Mouse (Mus musculus) gastrocnemius, postnatal 10 days (tissue): ENCODE data around the gene Taar2. TPM values are rescaled to one million over a fixed set of nuclear protein-coding genes. Genes with fewer than 3 reads are reported as not detected.

Experiments used
- DNase-seq: peaks from one replicate; pipeline ENCODE4 v3.0.0; 2021; ENCODE audit warnings: mixed read lengths
- long read RNA-seq, 2 experiments: library from polyadenylated mRNA; stranded (forward); transcript quantifications; one replicate each; pipeline ENCODE4 v2.0.0; 2021
- total RNA-seq, 2 experiments: library from RNA; stranded (reverse); gene quantifications; 2 replicates each; pipeline ENCODE4 v1.2.3; 2021

The Taar2 gene
- total RNA-seq = not detected
- long read RNA-seq, experiment 1 = 0 reads
- long read RNA-seq, experiment 2 = 0 reads

GRCm38 (mm10) chr10:23938312-23938711 is at the start of gene Taar2:
Gene Taar2 (plus strand): TSS chr10:23938572.
- no peak for DNase-seq

DNA sequence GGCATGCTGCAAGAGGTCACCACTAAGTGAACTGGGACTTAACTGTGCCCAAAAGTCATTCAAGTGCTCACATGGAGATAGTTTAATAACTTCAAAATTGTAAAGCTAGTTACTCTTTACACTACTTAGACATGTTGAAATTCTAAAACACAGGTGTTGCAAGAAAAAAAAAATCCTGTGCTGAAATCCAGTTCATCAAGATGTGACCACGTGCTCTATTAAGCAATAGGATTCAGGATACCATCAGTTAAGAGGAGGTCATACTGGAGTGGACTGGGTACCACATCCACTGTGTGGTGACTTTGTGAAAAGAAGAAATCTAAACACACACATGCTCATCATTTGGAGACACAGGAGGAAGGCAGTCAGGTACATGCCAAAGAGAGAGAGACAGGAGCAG is 45.4 kb upstream of the Taar2 start:
- no peak for DNase-seq

GRCm38 (mm10) chr10:23894601-23895349 is 43.6 kb upstream of the Taar2 start, which contains the start of gene Vnn1:
Gene Vnn1 (plus strand): TSS chr10:23894688.
- DNase-seq = no peak

- DNase-seq = no peak
Observed at GRCm38 (mm10) chr10:23895376-23895775, 43.0 kb upstream of the Taar2 start.

- no peak for DNase-seq
Observed at GRCm38 (mm10) chr10:23901119-23901518, 37.3 kb upstream of the Taar2 start.

- no peak for DNase-seq
Observed at GRCm38 (mm10) chr10:23905661-23906060, 32.7 kb upstream of the Taar2 start.

- no peak for DNase-seq
Observed at GRCm38 (mm10) chr10:23920056-23920455, 18.3 kb upstream of the Taar2 start, which contains the start of gene Taar1. Gene Taar1 (plus strand): TSS chr10:23920356.

DNA sequence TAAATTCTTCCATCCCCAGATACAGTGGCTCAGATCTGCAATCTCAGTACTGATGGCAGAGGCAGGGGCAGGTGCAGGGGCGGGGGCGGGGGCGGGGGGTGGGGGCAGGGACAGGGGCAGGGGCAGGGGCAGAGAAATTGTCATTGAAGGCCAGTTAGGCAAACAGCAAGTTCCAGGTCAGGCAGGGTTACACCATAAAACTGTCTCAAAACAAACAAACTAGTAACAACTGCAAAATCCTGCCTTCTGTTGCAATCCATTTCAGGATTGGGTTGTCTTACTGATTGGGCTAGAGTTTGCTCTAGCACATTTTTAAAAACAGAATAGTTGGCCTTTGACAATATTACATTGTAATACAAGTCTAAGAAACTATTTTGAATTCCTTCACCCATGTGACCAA is 15.9 kb upstream of the Taar2 start:
- DNase-seq = no peak

DNA sequence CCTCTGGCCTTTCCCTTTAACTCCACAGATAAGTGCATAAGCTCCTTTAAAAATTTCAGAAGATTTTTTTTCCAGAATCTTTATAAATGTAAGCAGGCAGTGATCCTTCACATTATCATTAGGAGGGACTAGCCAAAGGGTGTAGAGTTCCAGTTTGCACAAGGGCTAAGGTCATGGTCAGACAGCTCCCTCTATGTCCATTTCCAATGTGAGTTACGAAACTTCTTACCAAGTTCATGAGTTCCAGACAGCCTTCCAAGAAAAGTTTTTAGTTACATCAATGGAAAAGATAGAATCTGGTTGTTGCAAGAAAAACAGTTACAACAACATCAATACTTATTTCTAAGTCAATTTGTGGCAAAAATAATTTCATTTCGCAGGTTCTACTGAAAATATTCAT is 14.4 kb upstream of the Taar2 start:
- no peak for DNase-seq

DNA sequence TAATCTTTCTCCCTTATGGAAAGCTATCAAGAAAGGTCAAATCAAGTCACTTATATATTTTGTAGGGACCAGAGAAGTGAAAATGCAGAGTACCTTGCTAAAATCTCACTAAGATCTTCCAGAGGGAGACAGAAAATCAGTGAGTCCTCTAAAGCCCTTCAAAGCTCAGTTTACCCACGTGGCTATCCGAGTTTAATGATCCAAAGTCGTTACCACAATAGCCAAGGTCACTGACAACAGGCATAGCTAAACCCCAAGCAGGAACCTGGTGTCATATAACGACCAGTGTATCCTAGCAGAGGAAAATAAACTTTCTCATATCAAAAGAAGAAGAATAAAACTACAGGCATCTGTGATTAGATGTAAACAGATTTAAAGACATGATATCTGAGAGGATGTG is 759 bp upstream of the Taar2 start:
- no peak for DNase-seq

GRCm38 (mm10) chr10:23942465-23942864 is 4.1 kb downstream of the Taar2 start:
- DNase-seq = no peak

DNA sequence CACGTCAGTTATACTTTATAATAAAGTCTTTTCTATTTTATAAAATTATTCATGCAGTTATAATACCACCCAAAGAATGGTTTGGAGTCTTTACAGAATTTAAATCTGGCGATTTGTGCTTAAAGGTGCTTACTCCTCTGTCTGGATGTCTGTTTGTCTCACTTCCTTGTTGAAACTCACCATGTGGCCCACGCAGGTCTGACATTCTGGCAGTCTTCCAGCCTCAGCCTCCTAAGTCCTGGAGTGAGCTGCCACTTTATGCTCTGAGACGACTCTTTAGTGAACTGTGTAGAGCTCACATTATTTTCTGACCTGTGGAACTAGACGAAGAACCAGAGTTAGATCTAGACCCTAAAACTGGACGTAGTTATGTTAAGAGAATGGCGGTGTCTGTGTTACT is 9.7 kb downstream of the Taar2 start:
- no peak for DNase-seq

GRCm38 (mm10) chr10:23949508-23950005 is 11.2 kb downstream of the Taar2 start, which contains the start of gene Taar3:
Gene Taar3 (plus strand): TSS chr10:23949558.
- DNase-seq = no peak

- DNase-seq = no peak
Observed at GRCm38 (mm10) chr10:23951714-23952113, 13.3 kb downstream of the Taar2 start.

DNA sequence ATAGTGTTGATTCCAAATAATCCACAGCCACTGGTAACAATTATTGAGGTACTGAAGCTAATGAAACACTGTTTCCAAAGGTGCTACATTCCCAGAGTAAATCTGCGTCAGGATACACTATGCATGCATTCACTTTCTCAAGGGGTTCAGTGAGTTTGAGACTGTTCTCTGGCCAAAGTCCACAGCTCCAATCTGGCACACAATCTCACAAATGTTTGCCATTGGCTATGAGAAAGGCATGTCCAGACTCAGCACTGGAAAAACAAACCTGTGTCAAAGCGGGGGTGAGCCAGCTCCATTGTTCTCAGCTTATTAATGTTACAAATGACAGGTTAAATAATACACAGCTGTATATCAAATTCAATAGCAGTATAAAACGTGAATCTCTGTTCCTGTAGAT is 20.7 kb downstream of the Taar2 start:
- no peak for DNase-seq

DNA sequence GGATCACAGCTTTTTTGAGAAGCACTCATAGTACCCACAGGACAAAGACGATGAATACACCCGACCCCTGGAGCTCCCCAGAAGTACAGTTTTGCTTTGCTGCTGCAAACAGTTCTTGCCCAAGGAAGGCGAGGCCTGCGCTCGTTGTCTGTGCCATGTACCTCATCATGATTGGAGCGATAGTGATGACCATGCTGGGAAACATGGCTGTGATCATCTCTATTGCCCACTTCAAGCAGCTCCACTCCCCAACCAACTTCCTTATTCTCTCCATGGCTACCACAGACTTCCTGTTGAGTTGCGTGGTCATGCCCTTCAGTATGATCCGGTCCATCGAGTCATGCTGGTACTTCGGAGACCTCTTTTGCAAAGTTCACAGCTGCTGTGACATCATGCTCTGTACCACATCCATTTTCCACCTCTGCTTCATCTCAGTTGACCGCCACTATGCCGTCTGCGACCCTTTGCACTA is 22.1 kb downstream of the Taar2 start, which contains the start of gene Taar4:
TSS of gene Taar4 (plus strand) at position 51 of the 472 bp plus-strand sequence.
- DNase-seq = no peak

GRCm38 (mm10) chr10:23963444-23963843 is 25.1 kb downstream of the Taar2 start:
- DNase-seq = no peak

DNA sequence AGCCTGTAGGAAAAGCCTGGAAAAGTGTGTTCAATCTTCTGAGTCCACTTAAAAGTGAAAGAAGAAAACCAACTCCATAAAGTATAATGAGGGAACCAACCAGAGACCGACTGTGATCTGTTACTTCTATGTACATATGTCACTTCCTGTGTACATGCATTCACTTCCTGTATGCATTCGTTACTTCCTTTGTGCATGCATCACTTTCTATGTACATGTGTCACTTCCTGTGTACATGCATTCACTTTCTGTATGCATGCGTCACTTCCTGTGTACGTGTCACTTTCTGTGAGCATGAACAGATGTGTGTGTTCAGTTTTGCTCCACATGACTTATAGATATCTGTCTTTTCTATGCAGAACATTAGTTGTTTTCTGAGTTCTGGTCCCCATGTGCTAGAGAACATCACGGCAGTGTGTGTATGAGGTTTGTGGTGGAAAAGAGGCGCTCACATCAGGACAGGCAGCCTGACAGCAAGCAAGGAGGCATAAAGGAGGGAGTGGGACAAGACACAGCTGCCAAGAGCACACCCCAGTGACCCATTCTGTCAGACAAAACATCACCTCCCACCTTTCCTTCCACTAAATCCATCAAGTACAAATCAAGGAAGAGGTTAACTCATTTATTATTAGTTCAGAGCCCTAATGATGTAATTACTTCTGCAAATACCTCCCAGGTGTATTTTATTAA is 26.7 kb downstream of the Taar2 start:
- DNase-seq = no peak

GRCm38 (mm10) chr10:23970656-23971165 is 32.3 kb downstream of the Taar2 start, which contains the start of gene Taar5:
Gene Taar5 (plus strand): TSS chr10:23970706.
- no peak for DNase-seq

DNA sequence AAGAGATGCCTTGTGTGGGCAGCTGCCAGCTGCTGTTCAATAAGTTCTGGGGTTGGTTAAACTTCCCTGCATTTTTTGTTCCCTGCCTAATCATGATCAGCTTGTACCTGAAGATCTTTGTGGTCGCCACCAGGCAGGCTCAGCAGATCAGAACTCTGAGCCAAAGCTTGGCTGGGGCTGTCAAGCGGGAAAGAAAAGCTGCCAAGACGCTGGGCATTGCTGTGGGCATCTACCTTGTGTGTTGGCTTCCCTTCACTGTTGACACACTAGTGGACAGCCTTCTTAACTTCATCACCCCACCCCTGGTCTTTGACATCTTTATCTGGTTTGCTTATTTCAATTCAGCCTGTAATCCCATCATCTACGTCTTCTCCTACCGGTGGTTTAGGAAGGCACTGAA is 32.9 kb downstream of the Taar2 start:
- no peak for DNase-seq

DNA sequence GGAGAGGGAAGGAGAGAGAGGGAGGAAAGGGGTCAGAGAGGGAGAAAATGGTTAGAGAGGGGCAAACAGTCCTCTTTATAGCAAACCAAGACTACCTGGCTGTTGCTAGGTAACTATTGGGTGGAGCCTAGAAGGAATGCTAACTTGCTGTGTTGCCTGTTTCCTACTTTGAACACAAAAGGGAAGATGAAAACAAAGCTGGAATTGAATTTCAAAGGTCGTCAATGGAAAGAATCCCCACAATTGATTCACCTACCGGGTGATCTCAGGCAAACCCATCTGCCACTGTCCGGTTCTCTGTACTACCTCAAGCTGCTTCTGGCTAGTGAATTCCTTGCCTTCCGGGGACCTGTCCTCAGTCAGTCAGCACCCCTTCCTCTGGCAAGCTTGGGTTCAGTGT is 39.6 kb downstream of the Taar2 start:
- no peak for DNase-seq

GRCm38 (mm10) chr10:23978901-23979705 is 40.7 kb downstream of the Taar2 start:
- DNase-seq = peak; percentile 65
